Mouse (Mus musculus) heart, embryonic 15.5 days (tissue): ENCODE measurements at regions not wholly inside any gene's neighbourhood (a gene's known extent, or its start where the extent isn't known, plus 50 kb on each side); places are given as distances from the start of the nearest gene placed in this dataset.
"Not testable (repeated sequence)": the region's sequence is repeated elsewhere in the genome, so short reads cannot be mapped to it uniquely, and the experiment has no call there.

Experiments used
- ATAC-seq: fragments of 200-750 bp; cut with Nextera tagmentation; replicated peaks from 2 replicates; pipeline ENCODE4 v1.8.0; 2017; ENCODE audit warnings: low read depth, moderate TSS enrichment; ENCODE audit not compliant: insufficient number of reproducible peaks, insufficient read depth, low FRiP score
- H3K27ac ChIP-seq: fragments of 300-500 bp; sonication (generic); 2 replicates; pipeline ENCODE4 v1.5.1; 2015; ENCODE audit warnings: mild to moderate bottlenecking, inconsistent platforms
- H3K27me3 ChIP-seq: fragments of 300-500 bp; sonication (generic); 2 replicates; pipeline ENCODE4 v1.6.1; 2015; ENCODE audit warnings: inconsistent platforms
- H3K36me3 ChIP-seq: fragments of 300-500 bp; sonication (generic); 2 replicates; pipeline ENCODE4 v1.6.1; 2015; ENCODE audit warnings: mild to moderate bottlenecking, inconsistent platforms
- H3K4me1 ChIP-seq: fragments of 300-500 bp; sonication (generic); replicated peaks from 2 replicates; pipeline ENCODE4 v1.6.1; 2015; ENCODE audit warnings: inconsistent platforms
- H3K4me2 ChIP-seq: fragments of 300-500 bp; sonication (generic); 2 replicates; pipeline ENCODE4 v1.6.1; 2015; ENCODE audit warnings: inconsistent platforms, mild to moderate bottlenecking, moderate library complexity
- H3K4me3 ChIP-seq: fragments of 300-500 bp; sonication (generic); 2 replicates; pipeline ENCODE4 v1.5.1; 2015; ENCODE audit warnings: mild to moderate bottlenecking, inconsistent platforms
- H3K9ac ChIP-seq: fragments of 300-500 bp; sonication (generic); 2 replicates; pipeline ENCODE4 v1.6.1; 2015; ENCODE audit warnings: mild to moderate bottlenecking, inconsistent platforms
- H3K9me3 ChIP-seq: fragments of 300-500 bp; sonication (generic); replicated peaks from 2 replicates; pipeline ENCODE4 v1.6.1; 2016; ENCODE audit warnings: inconsistent platforms
- WGBS: fragments of 180-500 bp; shearing (Covaris S2); methylation state at CpG from one replicate; pipeline ENCODE4 v1.1.7; 2015; ENCODE audit warnings: mixed read lengths; 5-methylcytosine and 5-hydroxymethylcytosine counted together

DNA sequence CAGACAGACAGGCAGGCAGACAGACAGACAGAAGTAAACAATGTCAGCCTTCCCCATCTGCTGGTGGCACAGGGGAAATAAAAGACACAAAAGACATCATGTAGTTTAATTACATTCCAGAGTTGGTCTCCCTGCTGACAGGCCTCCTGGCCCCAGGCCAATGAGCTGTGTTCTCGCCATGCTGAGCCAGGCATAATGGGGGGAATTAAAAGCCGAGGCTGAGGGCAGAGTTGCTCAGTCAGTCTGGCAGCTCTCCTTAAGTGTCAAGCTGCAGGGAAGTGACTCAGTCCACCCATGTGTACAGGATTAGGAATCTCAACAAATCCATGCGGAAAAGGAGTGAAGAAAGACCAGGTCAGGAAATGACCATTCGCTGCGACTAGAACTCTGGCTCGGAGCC lies 214.5 kb upstream of the Castor2 start:
- Histone ChIP-seq H3K9ac (no peak overlapping the region), H3K27ac (peak overlapping the region; percentile 1), H3K4me3 (no peak overlapping the region), H3K36me3 (no peaks in the 10 kb centered on the region), H3K9me3 (no peaks in the 10 kb centered on the region), H3K4me1 (peaks cover 13% of the 10 kb centered on the region), H3K4me2 (peak overlapping the region; percentile 19; the same call in 1 of the 2 replicates), H3K27me3 (no peaks in the 10 kb centered on the region; the same call in 1 of the 2 replicates)
- 11% methylated on average over 6 of the region's 6 CpGs for WGBS
- ATAC-seq: peak; percentile 93

DNA sequence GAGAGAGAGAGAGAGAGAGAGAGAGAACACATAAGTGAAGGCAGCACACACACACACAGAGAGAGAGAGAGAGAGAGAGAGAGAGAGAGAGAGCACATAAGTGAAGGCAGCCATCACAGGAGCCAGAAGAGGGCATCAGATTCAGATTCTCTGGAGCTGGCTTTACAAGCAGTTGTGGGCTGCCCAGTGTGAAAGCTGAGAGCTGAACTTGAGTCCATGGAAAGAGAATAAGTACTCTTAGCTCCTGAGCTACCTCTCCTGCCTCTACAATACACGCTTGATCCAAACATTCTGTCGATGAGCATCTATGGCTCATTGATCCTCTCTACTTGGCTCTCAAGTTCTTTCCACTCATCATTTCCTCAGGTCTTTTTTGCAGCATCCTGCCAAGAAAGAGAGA lies 214.9 kb upstream of the Castor2 start:
- peaks cover 13% of the 10 kb centered on the region for H3K4me1 ChIP-seq
- no peaks in the 10 kb centered on the region for H3K36me3 ChIP-seq
- 47% methylated on average over 2 of the region's 2 CpGs for WGBS
- peak overlapping the region; percentile 1 for H3K27ac ChIP-seq
- H3K9ac ChIP-seq: no peak overlapping the region
- H3K4me2 ChIP-seq: no peak overlapping the region
- H3K9me3 ChIP-seq: no peaks in the 10 kb centered on the region
- no peak for ATAC-seq
- H3K4me3 ChIP-seq: no peak overlapping the region
- no peaks in the 10 kb centered on the region; the same call in 1 of the 2 replicates for H3K27me3 ChIP-seq

DNA sequence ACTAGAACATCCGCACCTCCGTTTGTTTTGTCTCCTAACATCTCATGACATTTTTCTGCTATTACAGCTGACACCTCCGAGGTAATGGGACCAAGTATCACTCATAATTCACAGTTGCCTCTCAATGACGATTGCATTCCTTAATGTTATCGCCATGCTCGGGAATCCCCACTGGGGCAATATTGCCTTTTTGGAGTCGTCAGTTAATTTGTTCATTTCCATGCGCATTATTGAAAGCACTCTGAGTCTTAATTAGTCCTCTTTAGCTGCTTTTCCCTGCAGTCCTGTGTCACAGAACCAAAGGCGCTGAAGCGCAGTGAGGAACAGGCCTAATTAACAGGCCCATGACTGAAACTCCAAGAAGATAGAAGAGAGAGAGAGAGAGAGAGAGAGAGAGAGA lies 255.0 kb upstream of the Castor2 start:
- Histone ChIP-seq H3K9ac (no peak overlapping the region), H3K4me2 (no peak overlapping the region), H3K36me3 (no peaks in the 10 kb centered on the region), H3K27me3 (peaks cover 2% of the 10 kb centered on the region; the same call in 1 of the 2 replicates), H3K4me1 (no peaks in the 10 kb centered on the region), H3K27ac (no peak overlapping the region), H3K9me3 (no peaks in the 10 kb centered on the region), H3K4me3 (no peak overlapping the region)
- ATAC-seq: no peak
- WGBS: 68% methylated on average over 10 of the region's 10 CpGs

DNA sequence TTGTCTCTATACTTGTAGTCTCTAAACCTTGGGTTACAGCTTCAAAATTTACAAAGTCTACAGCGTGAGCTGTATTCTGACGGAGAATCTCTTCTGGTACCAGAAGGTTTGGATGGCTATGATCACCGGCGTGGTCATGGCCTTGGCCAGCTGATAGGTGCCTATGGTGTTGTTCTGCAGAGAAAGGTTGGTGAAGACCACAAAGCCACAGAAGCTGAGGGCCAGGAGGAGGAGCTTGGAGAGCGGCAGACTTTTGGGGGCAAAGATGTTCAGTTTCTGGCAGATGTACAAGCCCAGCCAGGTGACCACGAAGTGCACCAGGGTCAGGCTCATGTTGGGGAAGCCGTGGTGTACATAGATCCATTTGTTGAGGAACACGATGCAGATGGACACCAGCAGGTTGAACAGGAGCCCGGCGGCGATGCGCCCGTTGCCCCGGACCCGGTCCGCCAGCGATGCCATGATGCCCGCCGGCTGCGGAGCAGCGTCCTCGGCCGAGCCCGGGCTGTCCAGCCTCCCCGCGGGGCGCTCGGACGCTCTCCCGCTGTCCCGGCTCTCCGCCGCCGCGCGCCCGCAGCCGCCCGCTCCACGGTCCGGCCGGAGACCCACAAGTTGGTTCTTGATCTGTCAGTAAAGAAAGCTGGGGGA lies 257.3 kb upstream of the Castor2 start:
- not testable (repeated sequence) for H3K4me3 ChIP-seq, H3K27ac ChIP-seq, H3K4me1 ChIP-seq, H3K27me3 ChIP-seq, H3K36me3 ChIP-seq, H3K9me3 ChIP-seq, H3K9ac ChIP-seq
- H3K4me2 ChIP-seq: peak overlapping the region; percentile 40; the same call in 1 of the 2 replicates
- 46% methylated on average over 13 of the region's 42 CpGs for WGBS
- ATAC-seq: peak; percentile 35; the same call in 1 of the 2 replicates

DNA sequence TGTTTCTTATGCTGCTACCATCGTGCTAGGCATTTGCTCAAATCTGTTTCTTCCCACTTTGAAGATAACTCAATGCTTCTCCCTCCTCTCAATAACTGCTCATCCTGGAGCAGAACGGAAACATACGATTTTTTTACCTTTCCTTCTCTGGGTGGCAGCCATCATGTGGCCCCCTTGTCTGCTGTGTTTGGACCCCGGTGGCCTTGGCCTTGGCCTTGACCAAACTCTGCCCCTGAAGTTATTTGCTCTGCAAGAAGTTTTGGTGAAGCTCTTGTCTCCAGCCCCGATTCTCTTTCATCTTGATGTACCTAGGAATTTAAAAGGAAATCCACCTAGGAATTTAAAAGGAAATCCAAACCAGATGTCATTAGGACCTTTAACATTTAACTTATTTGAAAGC lies 261.2 kb upstream of the Castor2 start:
- Histone ChIP-seq H3K9ac (no peak overlapping the region), H3K9me3 (no peaks in the 10 kb centered on the region), H3K27me3 (peaks cover 2% of the 10 kb centered on the region; the same call in 1 of the 2 replicates), H3K27ac (no peak overlapping the region), H3K4me3 (no peak overlapping the region), H3K4me1 (no peaks in the 10 kb centered on the region), H3K36me3 (no peaks in the 10 kb centered on the region), H3K4me2 (no peak overlapping the region)
- WGBS: 80% methylated on average over 5 of the region's 5 CpGs
- ATAC-seq: no peak

DNA sequence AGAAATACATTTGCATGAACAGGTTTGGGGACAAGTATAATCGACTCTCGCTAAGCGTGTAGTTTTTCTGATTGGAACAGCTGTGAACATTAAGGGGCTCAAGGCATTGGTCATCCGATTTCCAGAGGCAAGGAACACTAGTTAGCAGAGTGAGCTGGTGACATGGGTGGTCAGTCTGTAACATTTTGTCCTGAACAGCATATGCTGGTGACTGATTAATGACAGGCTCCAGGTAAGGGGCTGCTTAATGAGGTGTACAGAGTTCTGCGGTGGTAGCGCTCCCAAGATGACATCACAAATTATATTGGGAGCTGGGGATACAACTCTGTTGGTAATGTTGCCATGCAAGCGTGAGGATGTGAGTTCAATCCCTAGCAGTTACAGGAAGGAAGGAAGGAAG lies 266.3 kb upstream of the Castor2 start:
- Histone ChIP-seq H3K27ac (no peak overlapping the region), H3K36me3 (no peaks in the 10 kb centered on the region), H3K9ac (no peak overlapping the region), H3K4me3 (no peak overlapping the region), H3K4me2 (no peak overlapping the region), H3K27me3 (no peaks in the 10 kb centered on the region), H3K4me1 (no peaks in the 10 kb centered on the region), H3K9me3 (no peaks in the 10 kb centered on the region)
- no peak for ATAC-seq
- WGBS: 88% methylated on average over 7 of the region's 7 CpGs

DNA sequence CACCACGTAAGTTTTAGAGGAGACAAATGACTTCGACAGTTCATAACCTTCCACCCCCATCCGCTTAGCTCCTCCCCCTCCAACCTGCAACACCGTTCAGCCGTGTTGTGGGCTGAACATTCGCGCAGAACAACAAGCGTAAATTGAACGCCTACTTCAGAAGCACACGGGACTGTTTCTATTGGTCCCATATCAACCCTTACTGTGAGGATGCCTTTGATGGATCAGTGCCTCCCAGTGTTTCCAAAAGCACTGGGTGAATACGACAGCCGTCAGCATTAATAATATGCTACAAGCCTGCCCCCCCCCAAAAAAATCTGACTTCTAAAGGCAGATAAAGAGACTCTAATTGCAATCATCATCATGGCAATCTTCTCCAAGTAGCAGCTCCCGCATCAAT lies 271.3 kb upstream of the Castor2 start:
- H3K36me3 ChIP-seq: no peaks in the 10 kb centered on the region
- no peak for ATAC-seq
- H3K4me2 ChIP-seq: no peak overlapping the region
- H3K9ac ChIP-seq: no peak overlapping the region
- no peaks in the 10 kb centered on the region for H3K4me1 ChIP-seq
- no peak overlapping the region for H3K27ac ChIP-seq
- H3K27me3 ChIP-seq: no peaks in the 10 kb centered on the region
- 88% methylated on average over 13 of the region's 13 CpGs for WGBS
- no peaks in the 10 kb centered on the region for H3K9me3 ChIP-seq
- no peak overlapping the region for H3K4me3 ChIP-seq

DNA sequence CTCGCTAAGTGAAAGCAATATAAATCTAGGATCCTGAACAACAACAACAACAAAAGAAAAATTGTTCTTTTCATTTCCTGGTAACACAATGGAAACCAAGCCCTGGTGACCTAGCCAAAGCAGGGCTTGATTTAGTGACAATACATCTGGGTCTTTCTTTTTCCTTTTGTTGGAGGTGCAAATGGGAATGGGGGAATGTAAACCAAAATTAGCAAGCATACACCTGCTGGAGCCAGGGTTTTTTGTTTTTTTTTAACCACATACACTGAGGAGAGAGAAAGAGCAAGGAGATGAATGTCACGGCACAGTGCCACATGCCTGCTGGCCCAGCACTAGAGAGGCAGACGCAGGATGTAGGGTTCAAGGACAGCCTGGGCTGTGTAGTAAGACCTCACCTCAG lies 275.6 kb upstream of the Castor2 start:
- Histone ChIP-seq H3K4me3 (no peak overlapping the region), H3K36me3 (no peaks in the 10 kb centered on the region), H3K9me3 (no peaks in the 10 kb centered on the region), H3K27ac (no peak overlapping the region), H3K4me1 (no peaks in the 10 kb centered on the region), H3K4me2 (no peak overlapping the region), H3K9ac (no peak overlapping the region), H3K27me3 (no peaks in the 10 kb centered on the region)
- WGBS: 68% methylated on average over 3 of the region's 3 CpGs
- ATAC-seq: no peak

DNA sequence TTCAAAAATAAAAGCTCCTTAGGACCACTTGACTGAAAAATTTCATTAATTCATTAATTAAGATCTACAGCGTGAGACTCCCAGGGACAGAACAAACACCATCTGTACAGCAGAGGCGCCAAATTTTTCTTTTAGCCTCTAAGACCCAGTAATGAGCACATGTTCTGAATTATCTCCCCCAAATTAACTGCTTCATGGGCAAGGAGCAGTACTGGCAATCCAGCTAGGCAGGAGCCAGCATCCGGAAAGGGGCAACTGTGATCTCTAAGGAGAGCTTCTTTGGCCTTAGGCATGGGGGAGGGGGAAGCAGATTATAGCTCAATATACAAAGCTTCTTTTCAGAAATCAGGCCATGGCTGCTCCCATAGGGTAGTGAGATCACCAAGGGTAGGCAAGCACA lies 278.2 kb upstream of the Castor2 start:
- Histone ChIP-seq H3K9me3 (no peaks in the 10 kb centered on the region), H3K27ac (no peak overlapping the region), H3K36me3 (no peaks in the 10 kb centered on the region), H3K4me3 (no peak overlapping the region), H3K9ac (no peak overlapping the region), H3K4me1 (no peaks in the 10 kb centered on the region), H3K4me2 (no peak overlapping the region), H3K27me3 (no peaks in the 10 kb centered on the region)
- WGBS: 79% methylated on average over 3 of the region's 3 CpGs
- no peak for ATAC-seq

DNA sequence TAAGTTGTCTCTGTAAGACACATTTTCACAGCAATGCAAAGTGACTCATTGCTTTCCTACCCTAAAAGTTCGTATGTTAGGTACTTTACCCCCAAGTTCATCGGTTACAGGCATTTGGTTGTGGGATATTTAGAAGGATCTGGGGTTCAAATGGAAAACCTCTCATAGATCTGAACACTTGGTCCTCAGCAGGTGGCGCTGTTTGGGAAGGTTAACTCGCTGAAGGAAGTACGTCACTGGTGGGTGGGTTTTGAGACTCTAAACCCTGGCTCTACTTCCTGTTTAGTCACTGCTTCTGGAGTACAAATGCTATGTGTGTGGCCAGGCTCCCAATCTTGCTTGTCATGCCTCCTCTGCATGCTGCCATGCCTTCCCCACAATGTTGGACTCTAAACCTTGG lies 284.0 kb upstream of the Castor2 start:
- Histone ChIP-seq H3K27ac (no peak overlapping the region), H3K4me1 (no peaks in the 10 kb centered on the region), H3K4me3 (no peak overlapping the region), H3K36me3 (no peaks in the 10 kb centered on the region), H3K27me3 (0 out of 2 replicates have a peak, but pooled peaks cover 4% of the 10 kb centered on the region), H3K9me3 (no peaks in the 10 kb centered on the region), H3K9ac (no peak overlapping the region), H3K4me2 (no peak overlapping the region)
- ATAC-seq: no peak
- WGBS: 74% methylated on average over 5 of the region's 5 CpGs

DNA sequence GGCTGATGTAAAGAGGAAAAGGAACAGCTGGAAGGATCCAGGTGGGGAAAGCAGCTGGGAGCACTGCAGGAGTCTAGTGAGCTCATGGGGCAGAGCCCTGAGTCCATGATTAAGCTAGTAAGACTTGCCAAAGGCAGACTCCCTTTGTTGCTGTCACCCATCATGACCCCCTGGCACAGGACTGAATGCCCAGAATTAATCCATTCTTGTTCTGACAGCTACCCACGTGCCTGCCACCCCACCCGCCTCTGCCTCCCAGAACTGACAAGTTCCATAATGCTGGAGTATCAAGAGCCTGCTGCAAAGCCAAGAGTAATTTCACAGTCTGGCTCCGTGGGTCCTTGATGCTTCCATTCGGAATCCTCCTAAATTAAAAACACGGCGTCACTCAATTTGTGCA lies 285.1 kb upstream of the Castor2 start:
- Histone ChIP-seq H3K9me3 (no peaks in the 10 kb centered on the region), H3K27me3 (0 out of 2 replicates have a peak, but pooled peaks cover 4% of the 10 kb centered on the region), H3K36me3 (no peaks in the 10 kb centered on the region), H3K4me3 (no peak overlapping the region), H3K4me1 (no peaks in the 10 kb centered on the region), H3K9ac (no peak overlapping the region), H3K27ac (no peak overlapping the region), H3K4me2 (no peak overlapping the region)
- no peak for ATAC-seq
- 61% methylated on average over 6 of the region's 6 CpGs for WGBS

DNA sequence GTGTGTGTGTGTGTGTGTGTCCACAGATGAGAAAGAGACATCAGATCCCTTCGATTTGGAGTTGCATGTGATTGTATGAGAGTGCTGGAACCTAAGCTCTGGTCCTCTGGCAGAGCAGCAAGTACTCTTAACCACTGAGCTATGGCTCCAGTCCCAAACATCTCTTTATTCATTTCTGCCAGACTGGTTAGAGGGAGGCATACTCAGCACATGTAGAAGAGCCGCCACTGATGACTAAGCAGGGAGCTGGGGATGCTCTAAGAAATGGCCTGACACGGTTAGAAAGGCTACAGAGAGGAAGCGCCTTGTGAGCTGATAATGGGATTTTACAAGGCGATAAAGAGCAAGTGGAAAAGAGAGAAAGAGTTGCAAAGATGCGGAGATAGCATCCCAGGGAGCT lies 287.3 kb upstream of the Castor2 start:
- no peak overlapping the region for H3K4me3 ChIP-seq
- no peak overlapping the region for H3K27ac ChIP-seq
- ATAC-seq: no peak
- H3K27me3 ChIP-seq: 0 out of 2 replicates have a peak, but pooled peaks cover 4% of the 10 kb centered on the region
- H3K9ac ChIP-seq: no peak overlapping the region
- no peaks in the 10 kb centered on the region for H3K9me3 ChIP-seq
- no peaks in the 10 kb centered on the region for H3K36me3 ChIP-seq
- 34% methylated on average over 6 of the region's 6 CpGs for WGBS
- no peak overlapping the region for H3K4me2 ChIP-seq
- H3K4me1 ChIP-seq: no peaks in the 10 kb centered on the region
